Mouse (Mus musculus) bone marrow, adult 2 months (tissue): ENCODE measurements around the gene Nol7.

ENCODE experiments used
- CTCF ChIP-seq: fragments of 200-500 bp; IDR thresholded peaks from 2 replicates; pipeline ENCODE4 v1.5.1; 2011; ENCODE audit warnings: low read length, control low read depth; ENCODE audit not compliant: control insufficient read depth, insufficient read depth
- POLR2A ChIP-seq: fragments of 200-500 bp; IDR thresholded peaks from 2 replicates; pipeline ENCODE4 v1.6.1; 2011; ENCODE audit warnings: low read depth, mild to moderate bottlenecking, control low read depth, low read length, borderline replicate concordance; ENCODE audit not compliant: control insufficient read depth

DNA sequence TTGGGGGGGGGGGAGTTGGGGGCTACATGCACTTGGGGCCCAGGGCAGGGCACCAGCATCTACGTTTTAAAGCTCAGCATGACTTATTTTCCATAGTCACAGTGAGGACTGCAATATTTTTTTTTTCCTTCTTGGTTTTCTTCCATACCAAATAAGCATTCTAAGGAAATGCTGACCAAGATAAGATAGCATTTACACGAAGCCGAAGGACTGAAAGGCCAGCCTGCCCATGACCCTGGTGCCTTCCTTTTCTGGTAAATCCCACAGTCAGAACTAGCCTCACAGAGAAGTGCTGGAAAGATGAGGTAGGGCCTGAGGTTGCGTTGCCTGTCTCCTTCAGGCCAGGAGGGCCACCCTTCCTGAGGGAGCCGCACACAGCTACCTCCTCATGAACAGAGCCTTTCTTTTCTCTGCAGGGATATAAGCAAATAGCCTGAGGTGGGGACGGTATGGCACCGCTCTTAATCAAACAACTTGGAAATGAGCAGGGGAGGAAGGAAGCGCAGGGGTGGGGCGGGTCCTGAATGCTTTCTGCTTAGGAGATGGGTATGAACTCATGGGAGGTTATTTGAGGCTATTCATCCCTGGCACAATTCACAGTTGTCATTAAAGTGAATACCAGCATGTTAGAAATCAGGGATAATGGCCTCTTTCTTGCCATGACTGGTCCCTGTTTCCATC, 47.6 kb upstream of the Nol7 start:
- TF ChIP-seq CTCF (no peak), POLR2A (no peak)
